Mouse (Mus musculus): ENCODE measurements around the gene Gpr12.

- no peak for TF ChIP-seq POLR2A (IDR thresholded peaks at IDR 0.05; ENCODE audit: borderline replicate concordance, insufficient read depth, low read length)
- TF ChIP-seq CTCF (IDR thresholded peaks at IDR 0.05; ENCODE audit: borderline replicate concordance, insufficient read depth, low read depth, low read length) = no peak
Measured at GRCm38 (mm10) chr5:146607816-146608215, 22.8 kb upstream of the Gpr12 start.
